Mouse (Mus musculus) stomach, embryonic 14.5 days (tissue): ENCODE measurements around the gene Htr1f. TPM values are rescaled to one million over a fixed set of nuclear protein-coding genes. Genes with fewer than 3 reads are reported as not detected.

Experiments
- ATAC-seq: fragments of 200-750 bp; cut with Nextera tagmentation; 2 replicates; pipeline ENCODE4 v1.8.0; 2017; ENCODE audit warnings: low read depth, moderate TSS enrichment; ENCODE audit not compliant: insufficient number of reproducible peaks, insufficient read depth, low FRiP score
- H3K27ac ChIP-seq: fragments of 300-500 bp; sonication (generic); 2 replicates; pipeline ENCODE4 v1.5.1; 2014; ENCODE audit warnings: mild to moderate bottlenecking, low read length, moderate library complexity, mixed read lengths
- H3K27me3 ChIP-seq: fragments of 300-500 bp; sonication (generic); 2 replicates; pipeline ENCODE4 v1.6.1; 2014; ENCODE audit warnings: low read length, control low read depth, mixed read lengths; ENCODE audit not compliant: control insufficient read depth, insufficient read depth
- H3K36me3 ChIP-seq: fragments of 300-500 bp; sonication (generic); 2 replicates; pipeline ENCODE4 v1.6.1; 2014; ENCODE audit warnings: mild to moderate bottlenecking, control low read depth, low read length, moderate library complexity, mixed read lengths; ENCODE audit not compliant: control insufficient read depth, insufficient read depth
- H3K4me1 ChIP-seq: fragments of 300-500 bp; sonication (generic); 2 replicates; pipeline ENCODE4 v1.6.1; 2014; ENCODE audit warnings: low read length, control low read depth, mixed read lengths; ENCODE audit not compliant: control insufficient read depth, insufficient read depth
- H3K4me2 ChIP-seq: fragments of 300-500 bp; sonication (generic); replicated peaks from 2 replicates; pipeline ENCODE4 v1.6.1; 2014; ENCODE audit warnings: low read depth, low read length, control low read depth
- H3K4me3 ChIP-seq: fragments of 300-500 bp; sonication (generic); 2 replicates; pipeline ENCODE4 v1.5.1; 2014; ENCODE audit warnings: low read depth, low read length, control low read depth
- H3K9ac ChIP-seq: fragments of 300-500 bp; sonication (generic); replicated peaks from 2 replicates; pipeline ENCODE4 v1.6.1; 2014; ENCODE audit warnings: low read depth, mild to moderate bottlenecking, control low read depth, low read length, moderate library complexity, mixed read lengths
- H3K9me3 ChIP-seq: fragments of 300-500 bp; sonication (generic); 2 replicates; pipeline ENCODE4 v1.6.1; 2016; ENCODE audit warnings: low read depth, low read length, control low read depth; ENCODE audit not compliant: control insufficient read depth
- WGBS: fragments of 180-500 bp; shearing (Covaris S2); extraction: QIAGEN DNeasy Blood & Tissue Kit; methylation state at CpG from one replicate; pipeline ENCODE4 v1.1.7; 2014; 5-methylcytosine and 5-hydroxymethylcytosine counted together
- microRNA-seq: library from miRNA; unstranded; fragments of <30 nt; microRNA quantifications from one replicate; pipeline ENCODE4, GENCODE M21; 2016
- polyA plus RNA-seq: library from polyadenylated mRNA; unstranded; fragments of >200 nt; fragmentation: Nextera tagmentation; extraction: Ambion mirVana; gene quantifications from 2 replicates; pipeline ENCODE4 v1.2.1, GENCODE M21; 2014

Htr1f gene
- polyA plus RNA-seq, 1 experiment from 2014 or later, result not detected

- Histone ChIP-seq H3K27ac (no peak overlapping the region), H3K4me3 (no peak overlapping the region), H3K27me3 (no peaks in the 10 kb centered on the region), H3K4me2 (no peak overlapping the region), H3K4me1 (no peaks in the 10 kb centered on the region), H3K9ac (no peak overlapping the region), H3K36me3 (no peaks in the 10 kb centered on the region), H3K9me3 (no peaks in the 10 kb centered on the region)
- 88% methylated on average over 10 of the region's 10 CpGs for WGBS
- ATAC-seq, result no peak
These were observed 230.3 kb downstream of the Htr1f start for GRCm38 (mm10) chr16:64875384-64875783.

Small RNAs within 50 kb of the gene (microRNA-seq; reads per million reads assigned to microRNA genes)
- not detected for gene Gm23374
